Comparison of ENCODE assay signal across 15 mouse cellular contexts in the genomic region with DNA sequence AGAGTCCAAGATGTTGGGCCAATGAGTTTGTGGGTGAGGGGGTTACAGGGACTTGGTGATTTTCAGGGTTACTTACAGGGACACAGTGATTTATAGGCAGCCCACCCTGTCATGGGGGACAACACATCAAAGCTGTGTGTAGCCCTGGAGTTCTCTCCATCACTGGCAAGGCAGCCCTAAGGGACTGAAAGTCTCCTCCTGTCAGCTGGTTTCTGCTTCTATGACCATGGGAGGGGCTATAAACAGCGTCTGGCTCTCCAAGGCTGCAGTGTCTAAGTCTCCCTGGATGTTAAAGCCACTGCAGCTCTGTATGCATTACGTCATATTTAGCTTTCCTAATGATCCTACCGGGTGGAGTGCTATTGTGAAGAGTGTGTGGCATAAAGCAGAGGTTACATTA.
DNase-seq lines count a peak whose midpoint lies in the region; ATAC-seq lines count a peak whose summit lies in the region.
"Had no signal": no experiment of that assay in that cellular context is flagged by ENCODE, and none has a peak within 500 bp of the region (broad histone marks: within the 10 kb centered on the region; RNA-seq: fewer than 3 reads in every experiment).

No protein-coding gene starts in this region.

- no peaks in the 10 kb centered on the region for H3K36me3 ChIP-seq in hindbrain, embryonic 15.5 days
- no peaks in the 10 kb centered on the region for H3K36me3 ChIP-seq in hindbrain, embryonic 10.5 days
- H3K36me3 ChIP-seq in midbrain, embryonic 13.5 days = no peaks in the 10 kb centered on the region
- no peaks in the 10 kb centered on the region for H3K36me3 ChIP-seq in midbrain, embryonic 15.5 days (replicated peaks)
- no peaks in the 10 kb centered on the region for H3K36me3 ChIP-seq in limb, embryonic 12.5 days
- no peaks in the 10 kb centered on the region for H3K36me3 ChIP-seq in neural tube, embryonic 14.5 days (ENCODE audit: control insufficient read depth, insufficient read depth, low read length)
- H3K36me3 ChIP-seq: forebrain, embryonic 12.5 days had no signal

- 45% methylated on average over 3 of the region's 3 CpGs for WGBS in hindbrain, embryonic 15.5 days
- WGBS in hindbrain, embryonic 10.5 days = 62% methylated on average over 3 of the region's 3 CpGs
- WGBS in midbrain, embryonic 13.5 days = 56% methylated on average over 3 of the region's 3 CpGs
- 38% methylated on average over 3 of the region's 3 CpGs for WGBS in midbrain, embryonic 15.5 days
- 23% methylated on average over 3 of the region's 3 CpGs for WGBS in limb, embryonic 12.5 days
- 40% methylated on average over 3 of the region's 3 CpGs for WGBS in neural tube, embryonic 14.5 days

- peak; percentile 42; the same call in 1 of the 2 replicates for ATAC-seq in hindbrain, embryonic 15.5 days (ENCODE audit: low FRiP score, low read depth)
- 0 out of 2 replicates have a peak, but pooled peaks have one; percentile 20 for ATAC-seq in midbrain, embryonic 13.5 days
- ATAC-seq in midbrain, embryonic 15.5 days (replicated peaks) = no peak
- ATAC-seq in limb, embryonic 12.5 days (ENCODE audit: insufficient number of reproducible peaks, insufficient read depth, low FRiP score, low TSS enrichment, low read depth) = peak; percentile 58; the same call in 1 of the 2 replicates
- ATAC-seq in neural tube, embryonic 14.5 days (ENCODE audit: low read depth) = peak; percentile 61

- DNase-seq in hindbrain, embryonic 10.5 days (ENCODE audit: low spot score) = no peak
- no peak for DNase-seq in right cerebral cortex, postnatal 4 days
- DNase-seq: cerebellum, adult 8-10 months; gastrocnemius, postnatal 25 days; kidney, adult 8-10 months; lung, adult 18-20 months; lung, postnatal 36 days; thymus, postnatal 14 days had no signal

- H3K9ac ChIP-seq in hindbrain, embryonic 15.5 days = no peak overlapping the region
- no peak overlapping the region for H3K9ac ChIP-seq in midbrain, embryonic 13.5 days (replicated peaks)
- no peak overlapping the region for H3K9ac ChIP-seq in midbrain, embryonic 15.5 days
- no peak overlapping the region; the same call in 1 of the 2 replicates for H3K9ac ChIP-seq in limb, embryonic 12.5 days (replicated peaks)
- H3K9ac ChIP-seq in neural tube, embryonic 14.5 days (replicated peaks; ENCODE audit: low read depth, low read length) = no peak overlapping the region
- H3K9ac ChIP-seq: forebrain, embryonic 12.5 days had no signal

- H3K27me3 ChIP-seq in hindbrain, embryonic 15.5 days = no peaks in the 10 kb centered on the region
- peaks cover 13% of the 10 kb centered on the region for H3K27me3 ChIP-seq in hindbrain, embryonic 10.5 days (ENCODE audit: insufficient read depth, poor library complexity, severe bottlenecking)
- peaks cover 6% of the 10 kb centered on the region for H3K27me3 ChIP-seq in midbrain, embryonic 13.5 days
- H3K27me3 ChIP-seq in midbrain, embryonic 15.5 days (replicated peaks) = peaks cover 1% of the 10 kb centered on the region; the same call in 1 of the 2 replicates
- peaks cover 12% of the 10 kb centered on the region for H3K27me3 ChIP-seq in limb, embryonic 12.5 days
- no peaks in the 10 kb centered on the region; the same call in 1 of the 2 replicates for H3K27me3 ChIP-seq in neural tube, embryonic 14.5 days (ENCODE audit: control insufficient read depth, insufficient read depth, low read length)

- H3K9me3 ChIP-seq in hindbrain, embryonic 15.5 days = no peaks in the 10 kb centered on the region
- H3K9me3 ChIP-seq in hindbrain, embryonic 10.5 days = no peaks in the 10 kb centered on the region
- no peaks in the 10 kb centered on the region for H3K9me3 ChIP-seq in midbrain, embryonic 13.5 days
- H3K9me3 ChIP-seq in midbrain, embryonic 15.5 days = no peaks in the 10 kb centered on the region
- no peaks in the 10 kb centered on the region for H3K9me3 ChIP-seq in limb, embryonic 12.5 days
- H3K9me3 ChIP-seq in neural tube, embryonic 14.5 days (ENCODE audit: control insufficient read depth, low read length) = no peaks in the 10 kb centered on the region
- H3K9me3 ChIP-seq: forebrain, embryonic 12.5 days had no signal

- H3K4me1 ChIP-seq in hindbrain, embryonic 15.5 days (replicated peaks) = no peaks in the 10 kb centered on the region
- 0 out of 2 replicates have a peak, but pooled peaks cover 6% of the 10 kb centered on the region for H3K4me1 ChIP-seq in hindbrain, embryonic 10.5 days (replicated peaks)
- H3K4me1 ChIP-seq in midbrain, embryonic 13.5 days (replicated peaks) = 0 out of 2 replicates have a peak, but pooled peaks cover 2% of the 10 kb centered on the region
- H3K4me1 ChIP-seq in midbrain, embryonic 15.5 days = no peaks in the 10 kb centered on the region
- peaks cover 9% of the 10 kb centered on the region for H3K4me1 ChIP-seq in limb, embryonic 12.5 days (replicated peaks)
- no peaks in the 10 kb centered on the region for H3K4me1 ChIP-seq in neural tube, embryonic 14.5 days (ENCODE audit: control insufficient read depth, insufficient read depth, low read length)

- H3K27ac ChIP-seq in hindbrain, embryonic 15.5 days (replicated peaks) = no peak overlapping the region
- no peak overlapping the region; the same call in 1 of the 2 replicates for H3K27ac ChIP-seq in hindbrain, embryonic 10.5 days
- no peak overlapping the region for H3K27ac ChIP-seq in midbrain, embryonic 13.5 days
- H3K27ac ChIP-seq in midbrain, embryonic 15.5 days = no peak overlapping the region
- H3K27ac ChIP-seq in limb, embryonic 12.5 days = no peak overlapping the region
- H3K27ac ChIP-seq in neural tube, embryonic 14.5 days (ENCODE audit: low read depth, low read length) = no peak overlapping the region
- H3K27ac ChIP-seq: forebrain, embryonic 12.5 days had no signal

- H3K4me2 ChIP-seq in hindbrain, embryonic 15.5 days = no peak overlapping the region
- no peak overlapping the region for H3K4me2 ChIP-seq in midbrain, embryonic 13.5 days (replicated peaks)
- no peak overlapping the region for H3K4me2 ChIP-seq in midbrain, embryonic 15.5 days
- H3K4me2 ChIP-seq in limb, embryonic 12.5 days = no peak overlapping the region
- H3K4me2 ChIP-seq in neural tube, embryonic 14.5 days (ENCODE audit: low read depth, low read length) = no peak overlapping the region
- H3K4me2 ChIP-seq: forebrain, embryonic 12.5 days; liver, embryonic 11.5 days had no signal

- H3K4me3 ChIP-seq in hindbrain, embryonic 15.5 days = no peak overlapping the region
- no peak overlapping the region for H3K4me3 ChIP-seq in hindbrain, embryonic 10.5 days
- H3K4me3 ChIP-seq in midbrain, embryonic 13.5 days (replicated peaks) = no peak overlapping the region
- no peak overlapping the region for H3K4me3 ChIP-seq in midbrain, embryonic 15.5 days
- no peak overlapping the region for H3K4me3 ChIP-seq in limb, embryonic 12.5 days (replicated peaks)
- H3K4me3 ChIP-seq in neural tube, embryonic 14.5 days (ENCODE audit: low read depth, low read length) = no peak overlapping the region
- H3K4me3 ChIP-seq: forebrain, embryonic 12.5 days had no signal
